Mouse (Mus musculus) WW6 (cell line): Measurements from ENCODE around the gene Ttc13.

ENCODE experiments used
- DNase-seq: peaks from one replicate; pipeline ENCODE4 v3.0.0-alpha.2; 2013; ENCODE audit warnings: low read depth, low spot score

Gene Ttc13

DNA sequence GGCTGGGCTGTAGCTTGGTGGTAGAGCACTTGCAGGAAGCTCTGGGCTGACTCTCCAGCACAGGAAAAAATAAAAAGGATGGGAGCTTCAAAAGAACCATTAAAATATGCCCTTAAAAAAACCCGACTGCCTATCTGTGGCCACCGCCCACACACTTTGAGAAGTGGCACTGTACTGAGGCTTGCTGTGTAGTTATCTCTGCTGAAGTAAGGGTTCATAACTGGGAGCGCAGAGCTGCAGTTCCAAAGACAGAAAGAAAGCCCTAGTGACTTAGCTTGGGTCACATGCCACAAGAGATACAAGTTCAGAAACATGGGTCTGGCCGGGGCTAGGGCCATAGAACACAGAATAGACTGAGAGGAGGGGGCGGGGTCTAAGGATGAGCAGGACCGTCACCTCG, 63.8 kb downstream of the Ttc13 start:
- no peak for DNase-seq

- DNase-seq = no peak
Measured at GRCm38 (mm10) chr8:124653568-124654475, 68.0 kb downstream of the Ttc13 start.

DNA sequence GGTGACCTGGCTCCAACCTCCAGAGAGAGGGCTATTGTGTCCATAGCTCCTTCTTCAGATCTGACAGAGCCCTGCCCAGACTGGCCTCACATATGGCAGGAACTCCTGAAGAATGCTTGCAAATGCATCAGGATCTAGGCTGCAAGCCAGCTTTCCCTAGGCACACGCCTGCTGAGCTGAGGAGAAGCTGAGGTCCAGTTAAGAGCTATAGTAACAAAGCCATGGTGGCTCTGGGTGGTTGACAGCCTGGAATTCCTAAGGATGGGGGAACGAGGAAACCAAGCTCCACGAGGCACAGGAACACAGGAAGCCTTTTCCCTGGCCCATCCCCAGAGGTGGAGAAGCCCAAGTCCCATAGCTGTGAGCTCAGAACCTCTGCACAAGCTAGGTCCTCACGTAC, 69.2 kb downstream of the Ttc13 start:
- no peak for DNase-seq

GRCm38 (mm10) chr8:124651776-124652175, 70.0 kb downstream of the Ttc13 start:
- no peak for DNase-seq

- DNase-seq = no peak
Measured at GRCm38 (mm10) chr8:124648311-124648710, 73.5 kb downstream of the Ttc13 start.

- no peak for DNase-seq
Measured at GRCm38 (mm10) chr8:124643540-124644339, 78.0 kb downstream of the Ttc13 start.

DNA sequence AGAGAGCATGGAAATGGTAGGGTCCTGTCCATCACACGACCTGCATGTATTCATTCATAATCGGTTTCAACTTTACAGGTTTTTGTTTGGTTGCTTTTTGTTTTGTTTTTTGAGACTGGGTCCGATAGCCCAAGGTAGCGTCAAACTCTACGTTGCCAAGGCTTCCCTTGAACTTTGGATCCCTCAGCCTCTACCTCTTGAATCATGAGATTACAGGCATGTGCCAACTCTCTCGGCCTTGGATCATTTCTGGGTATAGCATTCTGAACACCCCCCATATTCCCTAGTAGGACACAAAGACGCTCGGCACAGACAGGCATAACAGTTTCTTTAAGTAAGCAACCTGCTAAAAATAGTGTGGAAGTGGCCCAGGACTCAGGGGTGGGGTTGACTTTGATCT, 80.2 kb downstream of the Ttc13 start:
- no peak for DNase-seq

- no peak for DNase-seq
Measured at GRCm38 (mm10) chr8:124635247-124635502, 86.6 kb downstream of the Ttc13 start.

- DNase-seq = no peak
Measured at GRCm38 (mm10) chr8:124634411-124635246, 87.2 kb downstream of the Ttc13 start.

- no peak for DNase-seq
Measured at GRCm38 (mm10) chr8:124633001-124633703, 88.6 kb downstream of the Ttc13 start.

- DNase-seq = no peak
Measured at GRCm38 (mm10) chr8:124631966-124632365, 89.8 kb downstream of the Ttc13 start.

DNA sequence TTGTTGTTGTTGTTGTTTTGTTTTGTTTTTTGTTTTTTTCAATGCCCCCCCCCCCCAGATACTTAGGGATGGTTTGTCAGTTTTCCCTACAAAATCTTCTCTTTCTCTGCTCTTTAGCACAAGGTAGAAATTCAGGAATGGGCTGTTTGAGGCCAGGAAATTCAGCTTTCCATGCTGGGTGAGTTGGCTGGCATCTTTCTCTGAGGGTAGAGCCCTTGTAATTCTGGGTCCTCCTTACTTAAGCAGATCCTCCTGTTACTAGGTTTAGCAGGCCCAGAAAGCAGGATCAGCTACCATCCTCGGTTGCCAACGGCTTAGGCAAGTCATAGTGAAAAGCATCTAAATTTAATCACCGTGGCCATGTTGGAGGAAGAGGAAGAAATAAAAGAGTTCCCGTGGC, 90.9 kb downstream of the Ttc13 start:
- no peak for DNase-seq

DNA sequence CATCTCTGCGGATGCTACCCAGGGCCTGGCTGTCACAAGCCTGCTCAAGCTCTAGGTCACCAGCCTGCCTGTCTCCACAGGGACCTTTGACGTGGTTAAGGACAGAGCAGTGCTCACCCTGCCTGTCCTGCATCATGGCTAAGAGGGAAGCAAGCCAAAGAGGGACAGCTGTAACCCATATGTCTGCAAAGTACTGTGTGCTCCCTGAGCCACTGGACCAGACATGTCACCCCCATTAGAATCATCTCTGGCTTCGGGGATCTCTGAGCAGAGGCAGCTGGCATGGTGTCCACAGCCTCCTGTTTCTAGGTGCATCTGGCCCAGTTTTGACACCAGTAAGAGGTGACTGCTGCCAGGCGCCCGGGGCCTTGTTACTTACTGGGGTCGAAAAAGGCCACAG, 91.3 kb downstream of the Ttc13 start:
- DNase-seq = no peak

DNA sequence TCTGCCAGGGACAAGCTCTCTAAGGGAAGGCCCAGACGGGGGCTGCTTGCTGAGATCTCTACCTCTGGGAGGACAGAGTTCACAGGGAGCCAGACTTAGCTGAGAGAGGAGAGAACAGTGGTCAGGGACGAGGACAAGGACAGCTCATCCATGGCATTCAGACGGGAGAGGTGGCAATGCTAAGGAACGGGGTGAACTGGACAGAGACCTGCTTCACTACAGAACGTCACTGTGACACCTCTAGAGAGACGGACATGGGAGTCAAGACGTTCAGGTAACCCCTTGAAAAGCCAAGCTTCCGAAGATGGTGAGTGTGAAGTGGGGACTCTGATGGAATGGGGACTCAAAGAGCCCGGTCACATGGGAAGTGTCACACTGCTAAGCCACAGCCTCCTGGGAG, 95.5 kb downstream of the Ttc13 start:
- no peak for DNase-seq
